Mouse (Mus musculus): ENCODE measurements around the gene Qpctl. TPM values are rescaled to one million over a fixed set of nuclear protein-coding genes. Genes with fewer than 3 reads are reported as not detected.

The Qpctl gene
- total RNA-seq (2021): 1 to 10 TPM; 6.9 to 7.7 TPM

DNA sequence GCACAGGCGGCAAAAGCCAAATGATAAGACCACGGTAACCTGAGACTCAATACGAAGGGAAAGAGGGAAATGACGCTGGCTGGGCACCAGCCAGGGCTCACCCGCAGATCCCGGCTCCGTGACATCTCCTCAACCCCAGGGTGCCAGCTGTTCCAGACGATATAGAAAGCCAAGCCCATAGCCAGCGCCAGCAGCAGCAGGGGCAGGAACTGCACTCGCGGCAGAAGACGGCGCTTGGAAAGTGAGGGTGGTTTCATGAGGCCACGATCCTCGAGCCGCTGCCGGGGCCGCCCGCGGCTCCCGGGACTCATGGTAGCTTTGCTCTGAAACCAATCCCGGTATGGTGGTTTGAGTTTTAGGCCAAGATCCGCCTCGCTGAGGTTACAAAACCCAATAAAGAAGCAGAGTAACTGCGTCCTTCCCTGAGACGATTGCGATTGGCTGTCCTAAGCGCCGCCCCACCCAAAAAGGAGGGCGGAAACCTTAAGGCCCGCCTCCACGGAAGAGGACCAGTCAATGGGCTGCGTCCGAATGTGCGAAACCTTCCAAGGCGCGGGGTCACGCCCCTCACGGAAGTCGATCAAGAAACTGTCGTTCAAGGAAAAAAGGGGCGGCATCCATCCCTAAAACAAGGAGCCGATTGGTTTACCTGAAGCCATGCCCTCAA lies at the start of gene Qpctl:
Gene Qpctl, minus strand, starts transcription at position 417 of the 667 bp plus-strand sequence.
- DNase-seq: peak; percentile 98

DNA sequence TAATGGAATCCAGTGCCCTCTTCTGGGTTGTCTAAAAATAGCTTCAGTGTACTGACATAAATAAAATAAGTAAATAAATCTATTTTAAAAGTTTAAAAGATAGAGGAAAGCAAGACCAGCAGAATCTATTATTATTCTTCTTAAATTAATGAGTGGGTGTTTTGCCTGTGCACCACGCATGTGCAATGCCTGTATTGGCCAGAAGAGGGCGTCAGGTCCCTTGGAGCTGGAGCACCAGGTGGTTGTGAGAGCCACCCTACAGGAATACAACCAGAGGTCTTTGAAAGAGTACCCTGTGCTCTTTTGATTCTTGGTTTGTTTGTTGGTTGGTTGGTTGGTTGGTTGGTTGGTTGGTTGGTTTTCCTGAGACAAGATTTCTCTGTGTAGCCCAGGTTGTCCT lies 48.9 kb upstream of the Qpctl start:
- peak; percentile 56 for DNase-seq

- DNase-seq: peak; percentile 66
These were observed 47.6 kb upstream of the Qpctl start for GRCm38 (mm10) chr7:19196676-19197075.

GRCm38 (mm10) chr7:19194676-19195075 lies 45.6 kb upstream of the Qpctl start:
- DNase-seq: no peak

GRCm38 (mm10) chr7:19184758-19185157 lies 35.7 kb upstream of the Qpctl start:
- DNase-seq: peak; percentile 73

- DNase-seq: no peak
These were observed 35.2 kb upstream of the Qpctl start for GRCm38 (mm10) chr7:19184250-19184649.

DNA sequence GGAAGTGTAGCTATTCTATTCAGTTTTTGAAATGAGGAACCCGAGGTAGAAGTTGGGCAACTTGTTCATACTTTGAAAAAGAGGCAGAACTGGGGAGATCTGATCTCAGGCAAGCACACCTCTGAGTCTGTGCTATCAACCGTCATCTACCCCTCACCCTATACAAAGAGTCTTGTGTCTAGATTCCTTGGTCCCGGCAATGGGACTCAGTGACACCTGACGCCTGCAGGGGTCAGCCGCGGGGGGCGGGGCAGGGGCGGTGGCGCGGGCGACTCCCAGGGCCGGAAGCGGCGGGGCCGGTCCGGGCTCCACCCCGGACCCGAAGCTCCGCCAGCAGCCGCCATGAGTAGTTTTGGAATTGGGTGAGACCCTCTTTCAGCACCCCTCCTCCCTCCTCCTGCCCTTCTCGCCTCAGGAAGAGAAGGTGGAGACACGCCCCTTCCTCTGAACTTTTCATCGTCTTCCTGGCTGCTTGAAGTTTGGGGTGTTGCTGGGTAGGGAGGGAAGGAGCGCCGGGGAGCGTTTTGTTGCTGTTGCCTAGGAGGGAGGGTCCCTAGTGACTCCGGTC lies 31.9 kb upstream of the Qpctl start:
- peak; percentile 70 for DNase-seq

DNA sequence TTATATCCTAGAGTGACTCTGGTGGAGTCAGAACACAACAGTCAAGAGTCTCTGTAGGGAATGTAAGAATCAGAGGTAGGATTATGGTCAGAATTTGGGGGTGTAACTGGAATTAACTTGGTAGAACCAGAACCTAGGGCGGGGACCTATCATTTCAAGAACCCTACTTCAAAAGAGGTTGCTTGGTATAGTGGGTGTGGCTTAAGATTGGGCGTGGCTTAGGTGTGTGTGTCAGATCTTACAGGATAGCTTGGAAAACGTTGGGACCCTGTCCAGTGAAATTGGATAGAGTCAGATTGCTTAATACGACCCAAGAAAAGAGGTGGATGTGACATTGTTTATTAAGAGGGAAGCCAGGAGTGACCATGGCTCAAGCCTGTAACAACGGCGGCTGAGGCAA lies 30.8 kb upstream of the Qpctl start:
- DNase-seq: no peak

DNA sequence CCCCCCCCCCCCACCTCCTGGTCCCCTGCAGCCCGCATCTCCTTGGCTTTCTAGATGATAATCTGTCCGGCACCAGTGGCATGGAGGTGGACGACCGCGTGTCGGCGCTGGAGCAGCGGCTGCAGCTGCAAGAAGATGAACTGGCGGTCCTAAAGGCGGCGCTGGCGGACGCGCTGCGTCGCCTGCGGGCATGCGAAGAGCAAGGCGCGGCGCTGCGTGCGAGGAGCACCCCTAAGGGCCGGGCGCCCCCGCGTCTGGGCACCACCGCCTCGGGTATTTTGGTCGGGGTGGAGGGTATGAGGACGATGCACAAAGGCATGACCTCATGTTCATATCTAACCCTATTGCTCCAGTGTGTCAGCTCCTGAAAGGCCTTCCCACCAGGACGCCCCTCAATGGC lies 30.1 kb upstream of the Qpctl start:
- peak; percentile 79 for DNase-seq

DNA sequence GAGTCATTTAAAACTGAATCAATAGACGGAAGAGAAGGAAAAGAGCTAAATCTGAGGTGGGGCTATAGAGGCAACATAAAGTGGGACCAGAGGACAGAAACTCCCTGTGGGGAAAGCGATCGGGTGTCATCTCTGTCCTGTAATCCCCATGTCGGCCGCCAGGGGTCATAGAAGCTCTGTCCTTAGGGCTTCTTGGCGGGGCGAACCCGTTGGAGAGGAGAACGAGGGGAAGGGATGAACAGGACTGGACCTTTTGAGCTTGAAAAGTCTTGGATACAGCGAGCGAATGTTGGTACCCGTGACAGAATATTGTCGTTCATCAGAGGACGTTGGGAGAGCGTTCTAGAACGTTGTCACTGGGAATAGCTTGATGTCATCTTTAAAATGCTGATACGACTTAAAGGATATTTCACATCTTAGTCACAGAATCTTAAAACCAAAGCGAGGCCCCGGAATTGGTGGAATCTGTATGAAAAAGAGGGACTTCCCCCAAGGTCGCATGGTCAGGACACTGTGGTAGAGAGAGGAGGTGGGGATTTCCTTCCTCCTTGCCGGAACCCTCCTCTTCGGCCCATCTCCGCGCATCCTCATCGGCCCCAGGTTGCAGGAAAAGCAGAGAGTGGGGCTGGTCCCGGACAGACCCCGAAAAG lies 29.5 kb upstream of the Qpctl start:
- peak; percentile 82 for DNase-seq

- DNase-seq: no peak
These were observed 28.9 kb upstream of the Qpctl start for GRCm38 (mm10) chr7:19178035-19178434.

- no peak for DNase-seq
These were observed 28.1 kb upstream of the Qpctl start for GRCm38 (mm10) chr7:19177216-19177615.

DNA sequence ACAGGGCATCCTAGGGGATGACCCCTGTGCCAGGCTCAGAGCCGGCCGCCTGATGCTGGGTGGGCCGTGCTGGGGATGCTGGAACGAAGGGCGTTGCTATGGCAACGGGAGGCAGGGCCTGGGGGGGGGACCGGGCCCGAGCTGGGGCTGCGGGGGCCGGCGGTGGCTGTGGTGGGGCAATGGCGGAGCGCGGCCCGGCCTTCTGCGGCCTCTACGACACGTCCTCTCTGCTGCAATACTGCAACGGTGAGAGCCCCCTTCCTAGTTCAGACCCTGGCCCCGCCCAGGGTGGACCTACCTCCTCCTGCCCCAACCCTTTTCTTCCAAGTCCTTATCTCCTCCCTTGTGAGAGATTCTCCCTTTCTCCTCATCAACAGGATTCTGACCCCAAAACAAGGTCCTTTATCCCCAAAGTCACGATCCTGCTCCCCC lies 27.4 kb upstream of the Qpctl start:
- DNase-seq: no peak

DNA sequence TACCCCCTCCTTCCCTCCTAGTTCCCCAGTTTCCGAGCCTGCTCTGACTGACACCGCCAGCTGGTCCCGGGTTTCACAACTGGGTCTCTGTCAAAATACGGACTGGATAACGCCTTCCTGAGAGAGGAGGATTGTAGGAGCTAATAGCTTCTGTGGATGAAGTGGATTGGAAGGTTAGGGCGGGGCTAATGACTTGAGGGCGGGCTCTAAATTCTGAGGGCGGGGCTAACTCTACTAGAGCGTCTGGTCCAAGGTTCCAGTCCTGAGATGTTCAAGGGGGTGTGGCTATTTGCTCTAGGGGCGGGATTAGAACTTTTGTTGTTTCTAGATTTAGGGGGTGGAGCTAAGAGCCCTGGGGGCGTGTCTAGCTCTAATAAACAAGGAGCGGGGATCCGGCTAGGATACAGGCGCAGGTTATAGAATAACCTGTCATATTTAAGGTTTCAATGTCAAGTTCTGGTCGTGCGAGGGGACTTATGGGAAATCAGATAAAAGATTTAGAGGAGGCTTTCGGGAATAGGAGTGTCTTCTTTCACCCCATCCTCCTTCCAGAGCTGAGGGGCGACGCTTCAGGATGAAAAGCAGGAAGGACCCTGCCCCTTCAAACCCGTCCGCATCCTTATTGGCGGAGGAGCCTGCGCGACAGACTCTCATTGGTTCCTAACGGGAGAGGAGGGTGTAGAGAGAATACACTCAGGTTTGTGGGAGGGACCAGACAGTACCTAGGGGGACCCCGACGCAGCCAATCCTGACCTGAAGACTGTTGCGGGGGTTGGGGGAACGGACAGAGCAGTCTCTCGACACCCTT lies 26.8 kb upstream of the Qpctl start, which contains the start of gene Eml2:
Gene Eml2, plus strand, starts transcription at position 714 of the 808 bp plus-strand sequence.
- DNase-seq: no peak

DNA sequence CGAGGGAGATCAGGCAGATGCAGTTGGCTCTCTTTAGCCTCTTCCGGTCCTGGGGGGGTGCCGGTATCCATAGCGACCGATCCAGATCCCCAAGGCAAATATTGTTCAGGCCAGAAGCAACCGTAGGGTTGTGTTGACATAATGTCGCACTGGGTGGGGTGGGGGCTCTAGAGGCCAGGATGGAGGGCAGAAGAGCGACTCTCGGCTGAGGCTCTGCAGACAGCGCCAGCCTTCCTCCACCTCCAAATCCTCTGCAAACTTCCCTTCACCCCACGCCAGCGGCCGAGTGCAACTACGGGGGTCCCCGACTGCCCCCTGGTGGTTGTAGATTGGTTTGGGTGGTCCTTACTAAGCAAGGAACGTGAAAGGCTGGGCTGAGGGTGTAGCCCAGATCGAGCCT lies 23.8 kb upstream of the Qpctl start:
- DNase-seq: peak; percentile 95

DNA sequence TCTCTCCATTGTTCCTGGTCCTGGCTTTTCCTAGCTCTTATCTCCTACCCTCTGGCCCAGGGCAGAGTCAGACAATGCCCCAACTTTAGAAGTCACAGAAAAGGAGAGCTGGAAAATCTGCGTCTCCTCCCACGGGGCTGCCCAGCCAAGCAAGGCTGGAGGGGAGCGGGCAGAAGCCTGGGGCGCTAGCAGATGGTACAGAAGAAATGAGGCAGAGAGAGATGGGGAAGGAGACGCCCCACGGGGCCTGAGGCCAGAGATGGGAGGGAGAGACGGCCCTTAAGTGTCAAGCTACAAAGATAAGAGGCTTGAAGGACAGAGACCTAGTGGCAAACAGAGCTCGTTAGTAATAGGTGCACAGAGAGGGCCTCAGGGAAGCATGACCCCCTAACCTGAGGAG lies 22.7 kb upstream of the Qpctl start:
- DNase-seq: no peak

DNA sequence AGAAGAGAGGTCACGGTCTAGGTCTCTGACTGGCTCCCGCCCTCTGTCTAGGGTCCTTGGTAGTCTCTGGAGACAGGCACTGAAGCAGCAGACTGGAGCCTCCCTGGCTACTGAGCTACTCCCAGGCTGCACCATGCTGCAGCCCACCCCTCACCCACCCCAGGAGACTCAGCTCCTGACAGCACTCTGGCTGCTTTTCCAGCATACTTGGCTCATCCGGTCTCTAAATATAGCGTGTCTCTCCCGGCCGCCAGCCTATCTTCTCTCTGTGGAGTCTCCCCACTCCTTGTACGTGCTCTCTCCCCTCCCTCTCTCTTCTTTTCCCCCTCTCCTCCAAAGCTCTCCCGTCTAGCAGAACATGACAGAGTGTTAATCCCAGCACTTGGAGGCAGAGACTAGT lies 21.1 kb upstream of the Qpctl start:
- peak; percentile 74 for DNase-seq

- no peak for DNase-seq
These were observed 20.4 kb upstream of the Qpctl start for GRCm38 (mm10) chr7:19169506-19169905.

- no peak for DNase-seq
These were observed 17.9 kb upstream of the Qpctl start for GRCm38 (mm10) chr7:19166990-19167389.

- DNase-seq: peak; percentile 67
These were observed 16.7 kb upstream of the Qpctl start, which contains the start of gene Gipr for GRCm38 (mm10) chr7:19165656-19166423. TSS of gene Gipr (minus strand) at chr7:19166127.

DNA sequence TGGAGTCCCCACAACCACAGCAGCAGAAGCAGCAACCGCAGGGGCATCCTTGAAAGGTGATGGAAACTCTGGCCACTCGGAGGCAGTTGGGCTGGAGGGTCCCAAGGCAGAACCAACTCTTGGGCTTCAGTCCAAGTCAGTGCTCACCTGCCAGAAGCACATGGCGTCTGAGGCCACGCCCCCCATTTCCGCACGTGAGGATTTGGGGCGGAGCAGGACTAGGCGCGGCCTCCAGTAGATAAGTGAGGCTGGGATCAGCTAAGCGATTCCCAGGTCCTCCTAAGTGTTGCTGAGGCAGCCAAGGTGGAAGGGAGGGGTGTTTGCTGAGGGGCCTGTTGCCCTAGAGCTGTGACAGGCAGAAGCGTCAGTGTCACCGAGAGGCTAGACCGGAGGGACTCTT lies 15.9 kb upstream of the Qpctl start:
- DNase-seq: no peak

- DNase-seq: no peak
These were observed 15.1 kb upstream of the Qpctl start for GRCm38 (mm10) chr7:19164189-19164588.

Data from heart, postnatal 4 days (tissue).